Comparison of ENCODE assay signal across 16 mouse cellular contexts in genomic region chr3:119892533-119893164, GRCm38 (mm10).
DNase-seq lines count a peak whose midpoint lies in the region; ATAC-seq lines count a peak whose summit lies in the region.
"Had no signal": no experiment of that assay in that cellular context is flagged by ENCODE, and none has a peak within 500 bp of the region (broad histone marks: within the 10 kb centered on the region; RNA-seq: fewer than 3 reads in every experiment).

No protein-coding gene starts in this region.

- 58% methylated on average over 9 of the region's 9 CpGs for WGBS in forebrain, embryonic 13.5 days
- WGBS in hindbrain, embryonic 15.5 days: 47% methylated on average over 9 of the region's 9 CpGs
- WGBS in midbrain, embryonic 15.5 days: 38% methylated on average over 9 of the region's 9 CpGs

- H3K4me1 ChIP-seq in forebrain, embryonic 13.5 days: peaks cover 20% of the 10 kb centered on the region
- peaks cover 17% of the 10 kb centered on the region for H3K4me1 ChIP-seq in hindbrain, embryonic 15.5 days (replicated peaks)
- H3K4me1 ChIP-seq in midbrain, embryonic 15.5 days: peaks cover 20% of the 10 kb centered on the region

- no peaks in the 10 kb centered on the region for H3K36me3 ChIP-seq in forebrain, embryonic 13.5 days (ENCODE audit: poor library complexity, severe bottlenecking)
- H3K36me3 ChIP-seq in hindbrain, embryonic 15.5 days: no peaks in the 10 kb centered on the region
- no peaks in the 10 kb centered on the region for H3K36me3 ChIP-seq in midbrain, embryonic 15.5 days (replicated peaks)
- H3K36me3 ChIP-seq: G1E had no signal

- no peak overlapping the region for H3K4me3 ChIP-seq in forebrain, embryonic 13.5 days
- H3K4me3 ChIP-seq in hindbrain, embryonic 15.5 days: no peak overlapping the region
- H3K4me3 ChIP-seq in midbrain, embryonic 15.5 days: no peak overlapping the region

- DNase-seq in cerebellum, postnatal 14 days: peak; percentile 3 to 5
- no peak for DNase-seq in cerebellum, adult 18-20 months
- DNase-seq in ovary, postnatal 36 days (ENCODE audit: low spot score): no peak
- no peak for DNase-seq in lung, postnatal 14 days
- no peak for DNase-seq in ovary, postnatal 10 days (ENCODE audit: low spot score)
- DNase-seq: gastrocnemius, postnatal 14 days; kidney, adult 8-10 months; kidney, postnatal 4 days; left cerebral cortex, postnatal 4 days; thymus, postnatal 36 days had no signal

- no peaks in the 10 kb centered on the region for H3K9me3 ChIP-seq in forebrain, embryonic 13.5 days (replicated peaks)
- H3K9me3 ChIP-seq in hindbrain, embryonic 15.5 days: no peaks in the 10 kb centered on the region
- H3K9me3 ChIP-seq in midbrain, embryonic 15.5 days: no peaks in the 10 kb centered on the region

- ATAC-seq in forebrain, embryonic 13.5 days: no peak; the same call in 1 of the 2 replicates
- ATAC-seq in hindbrain, embryonic 15.5 days (ENCODE audit: low FRiP score, low read depth): peak; percentile 56; the same call in 1 of the 2 replicates
- ATAC-seq in midbrain, embryonic 15.5 days (replicated peaks): peak; percentile 65
- ATAC-seq: CD4-positive, CD25-positive, alpha-beta regulatory T cell, adult 4 months had no signal

- H3K27ac ChIP-seq in forebrain, embryonic 13.5 days: no peak overlapping the region; the same call in 1 of the 2 replicates
- H3K27ac ChIP-seq in hindbrain, embryonic 15.5 days (replicated peaks): peak overlapping the region; percentile 38; the same call in 1 of the 2 replicates
- peak overlapping the region; percentile 61 for H3K27ac ChIP-seq in midbrain, embryonic 15.5 days

- peak overlapping the region; percentile 68; the same call in 1 of the 2 replicates for H3K4me2 ChIP-seq in forebrain, embryonic 13.5 days
- H3K4me2 ChIP-seq in hindbrain, embryonic 15.5 days: peak overlapping the region; percentile 53; the same call in 1 of the 2 replicates
- H3K4me2 ChIP-seq in midbrain, embryonic 15.5 days: peak overlapping the region; percentile 46

- no peak overlapping the region for H3K9ac ChIP-seq in forebrain, embryonic 13.5 days
- H3K9ac ChIP-seq in hindbrain, embryonic 15.5 days: no peak overlapping the region
- H3K9ac ChIP-seq in midbrain, embryonic 15.5 days: peak overlapping the region; percentile 14; the same call in 1 of the 2 replicates
- H3K9ac ChIP-seq: lung, embryonic 14.5 days had no signal

- H3K27me3 ChIP-seq in forebrain, embryonic 13.5 days: no peaks in the 10 kb centered on the region
- no peaks in the 10 kb centered on the region for H3K27me3 ChIP-seq in hindbrain, embryonic 15.5 days
- H3K27me3 ChIP-seq in midbrain, embryonic 15.5 days (replicated peaks): no peaks in the 10 kb centered on the region

Comparison
In these comparisons a context has a peak if more than half of its experiments do, and no peak if none do; other contexts are left out.
1. DNase-seq: peak in cerebellum, postnatal 14 days (2 of 2); none in cerebellum, adult 18-20 months (0 of 2), ovary, postnatal 36 days (single experiment), lung, postnatal 14 days (single experiment) and ovary, postnatal 10 days (single experiment).
2. Peak in every context shown above with its lines, with median percentiles within 50 percentile points of each other: H3K4me2 ChIP-seq.